Mouse (Mus musculus) layer of hippocampus, postnatal 25 days (tissue): ENCODE measurements around the gene Pfkfb2. TPM values are rescaled to one million over a fixed set of nuclear protein-coding genes. Genes with fewer than 3 reads are reported as not detected.
A peak's percentile ranks its signal among the peaks of the same experiment; 100 is the strongest.

Experiments used
- DNase-seq, 2 experiments: peaks; one replicate each; pipeline ENCODE4 v3.0.0; 2022; ENCODE audit warnings: mixed read lengths in 2 of 2, low spot score in 1 of 2; ENCODE audit errors: extremely low spot score in 1 of 2
- total RNA-seq, 2 experiments: library from RNA; stranded (reverse); gene quantifications; 2 replicates each; pipeline ENCODE4 v1.2.3; 2021

Pfkfb2 gene
- 10 to 100 TPM; 38.6 to 53.6 TPM for total RNA-seq

GRCm38 (mm10) chr1:130729153-130729552 lies at the start of gene Pfkfb2:
Gene Pfkfb2, minus strand, starts transcription at chr1:130729253.
- DNase-seq = no peak

GRCm38 (mm10) chr1:130776645-130777044 lies 47.6 kb upstream of the Pfkfb2 start:
- no peak for DNase-seq

GRCm38 (mm10) chr1:130775691-130776331 lies 46.8 kb upstream of the Pfkfb2 start:
- DNase-seq = no peak

GRCm38 (mm10) chr1:130775234-130775633 lies 46.2 kb upstream of the Pfkfb2 start:
- no peak for DNase-seq

GRCm38 (mm10) chr1:130770981-130771494 lies 42.0 kb upstream of the Pfkfb2 start:
- no peak for DNase-seq

- no peak for DNase-seq
These were observed 41.4 kb upstream of the Pfkfb2 start for GRCm38 (mm10) chr1:130770487-130770886.

GRCm38 (mm10) chr1:130769925-130770324 lies 40.9 kb upstream of the Pfkfb2 start:
- DNase-seq = no peak

GRCm38 (mm10) chr1:130767066-130767465 lies 38.0 kb upstream of the Pfkfb2 start:
- no peak for DNase-seq

- DNase-seq = no peak
These were observed 35.0 kb upstream of the Pfkfb2 start for GRCm38 (mm10) chr1:130764027-130764461.

- DNase-seq = no peak
These were observed 33.1 kb upstream of the Pfkfb2 start for GRCm38 (mm10) chr1:130762045-130762760.

GRCm38 (mm10) chr1:130761597-130761996 lies 32.5 kb upstream of the Pfkfb2 start:
- DNase-seq = no peak

GRCm38 (mm10) chr1:130759689-130760088 lies 30.6 kb upstream of the Pfkfb2 start:
- DNase-seq = no peak

- no peak for DNase-seq
These were observed 17.8 kb upstream of the Pfkfb2 start for GRCm38 (mm10) chr1:130746819-130747218.

- DNase-seq = no peak
These were observed 16.5 kb upstream of the Pfkfb2 start for GRCm38 (mm10) chr1:130745591-130745990.

- DNase-seq = no peak
These were observed 15.9 kb upstream of the Pfkfb2 start for GRCm38 (mm10) chr1:130744961-130745360.

GRCm38 (mm10) chr1:130744217-130744616 lies 15.2 kb upstream of the Pfkfb2 start:
- DNase-seq = no peak

GRCm38 (mm10) chr1:130743775-130744174 lies 14.7 kb upstream of the Pfkfb2 start:
- DNase-seq = no peak

GRCm38 (mm10) chr1:130742201-130742600 lies 13.1 kb upstream of the Pfkfb2 start:
- no peak for DNase-seq

GRCm38 (mm10) chr1:130740781-130741720 lies 12.0 kb upstream of the Pfkfb2 start:
- peak in 1 of 2 experiments; percentile 8 for DNase-seq

GRCm38 (mm10) chr1:130740227-130740648 lies 11.2 kb upstream of the Pfkfb2 start:
- DNase-seq = peak in 1 of 2 experiments; percentile 22

GRCm38 (mm10) chr1:130739636-130740035 lies 10.6 kb upstream of the Pfkfb2 start:
- no peak for DNase-seq
